Mouse (Mus musculus): ENCODE results near the gene Chst15. TPM values are rescaled to one million over a fixed set of nuclear protein-coding genes. Genes with fewer than 3 reads are reported as not detected.

Gene Chst15
- polyA plus RNA-seq, 1 experiment from 2014 or later: 2.4 TPM

DNA sequence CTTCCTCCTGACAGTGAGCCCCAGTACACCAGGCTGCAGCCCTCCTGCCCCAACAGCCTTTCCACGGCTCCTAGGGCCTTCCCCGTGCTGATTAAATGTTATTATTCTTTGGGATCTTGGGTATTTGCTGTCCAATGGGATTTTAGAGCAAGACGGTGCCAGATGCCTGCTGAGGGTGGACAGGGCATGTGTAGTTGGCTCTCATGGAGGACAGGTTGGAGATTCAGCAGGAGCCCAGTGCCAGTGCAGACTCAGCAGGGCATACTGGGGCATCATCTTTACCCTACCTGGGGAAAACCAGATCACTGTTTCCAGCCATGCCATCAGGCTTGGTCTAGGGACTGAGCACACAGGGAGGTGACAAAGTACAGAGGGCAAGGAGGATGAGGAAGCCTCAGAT lies 86.1 kb downstream of the Chst15 start:
- Histone ChIP-seq H3K4me1 (ENCODE audit: control insufficient read depth, insufficient read depth, low read length) (no peaks in the 10 kb centered on the region), H3K9ac (ENCODE audit: low read depth, low read length) (no peak overlapping the region), H3K9me3 (replicated peaks; ENCODE audit: control insufficient read depth, low read length) (no peaks in the 10 kb centered on the region), H3K27me3 (ENCODE audit: control insufficient read depth, insufficient read depth, low read length) (no peaks in the 10 kb centered on the region), H3K36me3 (ENCODE audit: control insufficient read depth, insufficient read depth, low read length) (no peaks in the 10 kb centered on the region), H3K4me2 (no peak overlapping the region), H3K27ac (ENCODE audit: low read depth, low read length) (no peak overlapping the region), H3K4me3 (ENCODE audit: low read depth, low read length) (no peak overlapping the region)
- 72% methylated on average over 3 of the region's 3 CpGs for WGBS (ENCODE audit: insufficient replicate concordance)
- no peak for ATAC-seq (replicated peaks; ENCODE audit: insufficient number of reproducible peaks, low FRiP score, low TSS enrichment)

DNA sequence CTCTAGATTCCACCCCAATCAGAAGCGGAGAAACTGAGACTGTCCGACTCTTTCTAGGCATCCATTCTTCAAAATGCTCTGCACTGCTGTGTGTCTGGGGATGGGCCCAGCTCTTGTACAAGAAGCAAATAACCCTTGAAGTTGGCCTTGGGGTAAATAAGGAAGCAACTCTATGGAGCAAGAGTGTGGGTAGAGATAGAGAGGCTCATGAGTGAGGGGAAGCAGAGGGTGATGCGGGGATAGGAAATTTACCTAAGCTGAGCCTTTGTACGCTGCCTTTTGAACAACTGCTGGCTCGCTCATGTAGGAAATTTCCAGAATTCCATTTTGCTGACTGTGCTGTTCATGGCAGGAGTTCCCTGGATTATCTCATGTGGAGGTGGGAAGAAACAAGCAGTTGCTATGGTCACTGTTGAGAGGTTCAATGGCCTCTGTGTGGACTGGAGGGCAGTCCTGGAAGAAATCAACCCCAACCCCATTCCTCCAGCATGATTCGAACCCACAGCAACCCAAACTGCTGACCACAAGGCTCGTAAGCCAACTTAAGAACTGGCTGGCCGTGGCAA lies 89.9 kb downstream of the Chst15 start:
- H3K4me3 ChIP-seq (ENCODE audit: low read depth, low read length): no peak overlapping the region
- no peaks in the 10 kb centered on the region for H3K9me3 ChIP-seq (replicated peaks; ENCODE audit: control insufficient read depth, low read length)
- ATAC-seq (replicated peaks; ENCODE audit: insufficient number of reproducible peaks, low FRiP score, low TSS enrichment): no peak
- no peak overlapping the region for H3K4me2 ChIP-seq
- H3K27me3 ChIP-seq (ENCODE audit: control insufficient read depth, insufficient read depth, low read length): peaks cover 5% of the 10 kb centered on the region; the same call in 1 of the 2 replicates
- no peak overlapping the region for H3K9ac ChIP-seq (ENCODE audit: low read depth, low read length)
- H3K36me3 ChIP-seq (ENCODE audit: control insufficient read depth, insufficient read depth, low read length): no peaks in the 10 kb centered on the region
- no peaks in the 10 kb centered on the region for H3K4me1 ChIP-seq (ENCODE audit: control insufficient read depth, insufficient read depth, low read length)
- 70% methylated on average over 8 of the region's 8 CpGs for WGBS (ENCODE audit: insufficient replicate concordance)
- no peak overlapping the region for H3K27ac ChIP-seq (ENCODE audit: low read depth, low read length)

DNA sequence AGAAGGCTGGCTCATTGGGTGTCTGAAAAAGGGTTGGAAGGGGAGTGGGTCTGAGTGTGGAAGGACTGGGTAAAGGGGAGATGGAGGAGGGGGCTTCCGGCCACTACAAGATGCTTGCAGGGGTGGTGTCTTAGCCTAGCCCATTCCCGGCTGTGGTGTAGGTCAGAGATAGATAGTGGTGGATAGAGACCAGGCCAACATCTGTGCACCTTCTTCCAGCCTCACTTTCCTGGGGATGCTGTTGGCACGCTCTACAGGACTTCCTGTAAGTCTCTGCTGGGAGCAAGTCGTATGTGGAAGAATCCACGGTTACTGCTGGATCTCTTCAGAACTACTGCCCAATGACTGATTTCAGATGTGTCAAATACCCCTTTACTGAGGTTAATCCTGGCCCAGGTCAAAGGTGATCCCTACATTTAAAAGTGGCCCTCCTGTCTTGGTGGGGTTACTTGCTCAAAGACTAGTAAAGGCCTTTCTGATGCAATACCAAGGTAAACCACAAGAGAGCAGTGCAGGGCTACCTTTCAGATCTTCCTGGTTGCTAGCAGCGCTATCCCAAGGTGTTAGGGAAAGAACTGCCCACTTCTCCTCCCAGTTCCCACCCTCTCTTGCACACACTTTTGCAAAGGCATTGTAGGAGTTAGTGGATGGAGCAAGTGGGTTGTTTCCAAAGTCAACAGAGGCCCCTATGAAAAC lies 90.5 kb downstream of the Chst15 start:
- Histone ChIP-seq H3K36me3 (ENCODE audit: control insufficient read depth, insufficient read depth, low read length) (no peaks in the 10 kb centered on the region), H3K27ac (ENCODE audit: low read depth, low read length) (no peak overlapping the region), H3K4me2 (no peak overlapping the region), H3K4me3 (ENCODE audit: low read depth, low read length) (no peak overlapping the region), H3K27me3 (ENCODE audit: control insufficient read depth, insufficient read depth, low read length) (peaks cover 5% of the 10 kb centered on the region; the same call in 1 of the 2 replicates), H3K9me3 (replicated peaks; ENCODE audit: control insufficient read depth, low read length) (no peaks in the 10 kb centered on the region), H3K4me1 (ENCODE audit: control insufficient read depth, insufficient read depth, low read length) (no peaks in the 10 kb centered on the region), H3K9ac (ENCODE audit: low read depth, low read length) (no peak overlapping the region)
- WGBS (ENCODE audit: insufficient replicate concordance): 58% methylated on average over 6 of the region's 6 CpGs
- no peak; the same call in 1 of the 2 replicates for ATAC-seq (replicated peaks; ENCODE audit: insufficient number of reproducible peaks, low FRiP score, low TSS enrichment)

DNA sequence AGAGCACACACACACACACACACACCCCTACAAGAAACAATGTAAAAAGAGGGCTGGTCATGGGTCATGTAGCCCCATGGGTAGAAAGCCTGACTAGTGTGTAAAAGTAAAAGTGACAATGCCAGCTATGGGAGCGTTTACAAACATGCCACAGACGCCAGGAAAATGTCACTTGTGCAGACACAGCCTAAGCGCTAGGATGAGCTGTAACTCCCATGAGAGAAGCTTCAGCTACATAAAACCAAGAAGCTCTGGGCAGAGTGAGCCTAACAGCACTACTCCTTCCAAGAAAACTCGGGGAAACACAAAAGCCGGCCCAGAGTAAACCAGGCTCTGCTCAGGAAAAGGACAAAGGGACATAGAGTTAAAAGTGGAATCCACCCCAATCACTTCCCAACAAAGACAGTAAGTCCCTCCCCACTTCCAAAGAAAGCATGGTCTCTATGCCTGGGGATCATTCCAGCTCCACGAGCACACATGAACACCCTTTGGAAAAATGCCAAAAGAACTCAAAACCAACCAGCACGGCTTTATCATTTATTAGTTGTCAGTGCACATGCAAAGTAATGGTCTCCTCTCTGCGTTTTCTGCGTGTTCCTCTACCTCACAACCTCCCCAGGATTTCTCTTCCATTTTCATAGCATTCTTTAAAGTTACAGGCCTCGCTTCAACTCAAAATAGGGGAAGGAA lies 93.4 kb downstream of the Chst15 start:
- no peak overlapping the region for H3K4me2 ChIP-seq
- no peaks in the 10 kb centered on the region for H3K9me3 ChIP-seq (replicated peaks; ENCODE audit: control insufficient read depth, low read length)
- H3K4me3 ChIP-seq (ENCODE audit: low read depth, low read length): no peak overlapping the region
- no peak overlapping the region for H3K9ac ChIP-seq (ENCODE audit: low read depth, low read length)
- WGBS (ENCODE audit: insufficient replicate concordance): 61% methylated on average over 10 of the region's 10 CpGs
- peaks cover 5% of the 10 kb centered on the region; the same call in 1 of the 2 replicates for H3K27me3 ChIP-seq (ENCODE audit: control insufficient read depth, insufficient read depth, low read length)
- H3K36me3 ChIP-seq (ENCODE audit: control insufficient read depth, insufficient read depth, low read length): no peaks in the 10 kb centered on the region
- H3K27ac ChIP-seq (ENCODE audit: low read depth, low read length): no peak overlapping the region
- no peak for ATAC-seq (replicated peaks; ENCODE audit: insufficient number of reproducible peaks, low FRiP score, low TSS enrichment)
- H3K4me1 ChIP-seq (ENCODE audit: control insufficient read depth, insufficient read depth, low read length): no peaks in the 10 kb centered on the region

DNA sequence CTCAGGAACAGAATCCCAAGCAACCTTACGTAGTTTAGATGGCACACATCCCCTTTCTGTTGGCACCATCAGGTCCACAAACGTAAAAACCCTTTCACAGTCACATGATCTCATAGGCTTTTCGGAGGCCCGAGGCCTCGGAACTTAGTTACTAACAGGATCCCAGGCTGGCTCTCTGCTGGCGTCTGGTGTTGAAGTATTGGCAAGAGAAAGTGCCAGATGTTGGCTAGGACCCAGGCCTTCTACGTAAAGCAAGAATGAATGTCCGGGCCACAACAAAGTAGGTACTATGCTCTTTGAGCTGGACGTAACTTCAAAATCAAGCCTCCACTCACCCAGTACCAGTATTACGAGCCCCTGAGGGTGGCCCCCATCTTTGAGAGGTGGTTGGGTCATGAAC lies 103.0 kb downstream of the Chst15 start:
- Histone ChIP-seq H3K27me3 (ENCODE audit: control insufficient read depth, insufficient read depth, low read length) (no peaks in the 10 kb centered on the region), H3K4me2 (no peak overlapping the region), H3K9ac (ENCODE audit: low read depth, low read length) (no peak overlapping the region), H3K4me3 (ENCODE audit: low read depth, low read length) (no peak overlapping the region), H3K4me1 (ENCODE audit: control insufficient read depth, insufficient read depth, low read length) (no peaks in the 10 kb centered on the region), H3K36me3 (ENCODE audit: control insufficient read depth, insufficient read depth, low read length) (no peaks in the 10 kb centered on the region), H3K9me3 (replicated peaks; ENCODE audit: control insufficient read depth, low read length) (no peaks in the 10 kb centered on the region), H3K27ac (ENCODE audit: low read depth, low read length) (no peak overlapping the region)
- ATAC-seq (replicated peaks; ENCODE audit: insufficient number of reproducible peaks, low FRiP score, low TSS enrichment): no peak
- 74% methylated on average over 10 of the region's 10 CpGs for WGBS (ENCODE audit: insufficient replicate concordance)

DNA sequence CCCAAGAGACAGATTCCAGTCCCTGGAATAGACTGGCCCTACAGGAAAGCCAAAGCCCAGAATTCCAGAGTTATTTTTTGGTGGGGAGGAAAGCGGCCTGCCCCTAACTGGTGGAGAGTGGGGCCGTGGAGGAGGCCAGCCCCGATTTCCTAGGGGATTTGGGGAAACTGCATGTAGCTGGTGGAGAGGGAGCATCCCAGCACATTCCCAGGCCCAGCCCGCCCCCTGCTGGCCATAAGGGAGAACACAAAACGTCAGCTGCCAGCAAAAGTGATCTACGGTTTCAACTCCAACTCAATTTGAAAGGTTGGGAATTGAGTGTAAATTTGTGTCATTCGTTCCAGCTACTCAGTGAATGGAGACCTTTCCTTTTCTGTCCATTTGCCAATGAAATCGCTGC lies 103.6 kb downstream of the Chst15 start:
- Histone ChIP-seq H3K4me3 (ENCODE audit: low read depth, low read length) (no peak overlapping the region), H3K9me3 (replicated peaks; ENCODE audit: control insufficient read depth, low read length) (no peaks in the 10 kb centered on the region), H3K4me1 (ENCODE audit: control insufficient read depth, insufficient read depth, low read length) (no peaks in the 10 kb centered on the region), H3K27ac (ENCODE audit: low read depth, low read length) (no peak overlapping the region), H3K9ac (ENCODE audit: low read depth, low read length) (no peak overlapping the region), H3K4me2 (no peak overlapping the region), H3K27me3 (ENCODE audit: control insufficient read depth, insufficient read depth, low read length) (no peaks in the 10 kb centered on the region), H3K36me3 (ENCODE audit: control insufficient read depth, insufficient read depth, low read length) (no peaks in the 10 kb centered on the region)
- no peak for ATAC-seq (replicated peaks; ENCODE audit: insufficient number of reproducible peaks, low FRiP score, low TSS enrichment)
- 7% methylated on average over 8 of the region's 8 CpGs for WGBS (ENCODE audit: insufficient replicate concordance)

DNA sequence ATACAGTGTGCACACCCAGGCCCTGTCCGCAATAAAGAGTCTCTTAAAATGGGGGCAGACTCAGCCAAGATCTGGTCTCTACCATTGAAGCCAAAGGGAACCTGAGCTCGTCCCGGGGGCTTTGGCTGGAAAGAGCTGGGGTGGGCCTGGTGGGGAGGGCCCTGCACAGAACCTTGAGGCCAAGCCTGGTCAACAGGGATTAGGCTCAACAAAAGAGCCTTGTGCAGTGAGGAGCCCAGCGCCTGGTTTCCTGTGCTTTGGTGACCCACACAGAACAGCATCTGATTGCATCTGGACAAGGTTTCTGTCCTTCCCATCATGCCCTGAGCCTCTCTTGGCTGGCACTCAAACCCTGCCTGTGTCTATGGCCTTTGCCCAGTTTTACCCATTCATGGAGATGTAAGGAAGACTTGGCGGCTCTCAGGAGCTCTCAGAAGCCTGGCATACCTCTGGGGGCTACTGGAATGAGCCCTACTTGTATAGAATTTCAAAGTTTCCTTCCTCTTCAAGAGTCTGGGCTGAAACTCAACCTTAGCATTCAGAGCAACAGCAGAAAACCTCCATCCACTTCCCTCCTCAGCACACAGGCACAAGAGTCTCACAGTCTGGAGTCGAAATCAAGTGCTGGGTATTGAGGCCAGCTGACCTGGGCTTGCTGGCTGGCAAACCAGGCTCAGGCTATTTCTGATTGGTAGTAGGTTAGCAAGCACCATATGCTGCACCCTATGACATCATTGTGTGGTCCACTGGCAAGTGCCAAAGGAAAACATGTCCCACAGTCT lies 104.9 kb downstream of the Chst15 start:
- Histone ChIP-seq H3K4me1 (ENCODE audit: control insufficient read depth, insufficient read depth, low read length) (no peaks in the 10 kb centered on the region), H3K4me3 (ENCODE audit: low read depth, low read length) (no peak overlapping the region), H3K9me3 (replicated peaks; ENCODE audit: control insufficient read depth, low read length) (no peaks in the 10 kb centered on the region), H3K4me2 (no peak overlapping the region), H3K27me3 (ENCODE audit: control insufficient read depth, insufficient read depth, low read length) (no peaks in the 10 kb centered on the region), H3K36me3 (ENCODE audit: control insufficient read depth, insufficient read depth, low read length) (no peaks in the 10 kb centered on the region), H3K27ac (ENCODE audit: low read depth, low read length) (no peak overlapping the region), H3K9ac (ENCODE audit: low read depth, low read length) (no peak overlapping the region)
- no peak for ATAC-seq (replicated peaks; ENCODE audit: insufficient number of reproducible peaks, low FRiP score, low TSS enrichment)
- 88% methylated on average over 6 of the region's 6 CpGs for WGBS (ENCODE audit: insufficient replicate concordance)

DNA sequence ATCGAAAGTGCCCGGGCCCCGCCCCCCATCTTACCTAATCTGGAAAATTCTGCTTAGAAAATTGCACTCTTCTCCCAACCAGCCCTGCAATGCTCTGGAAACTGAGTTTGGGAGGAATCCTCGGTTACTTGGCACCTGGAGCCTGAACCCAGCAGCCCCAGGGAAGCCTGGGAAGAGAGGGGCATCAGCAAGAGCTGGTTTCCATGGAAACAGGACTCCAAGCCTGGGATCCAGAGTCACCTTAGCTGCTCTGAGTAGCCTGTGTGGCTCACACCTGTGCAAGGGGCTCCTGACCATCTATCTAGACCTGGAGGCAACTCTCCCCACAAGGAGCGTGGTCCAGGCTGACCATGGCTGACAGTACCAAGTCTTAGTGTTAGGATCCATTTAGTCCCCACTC lies 106.4 kb downstream of the Chst15 start:
- 73% methylated on average over 5 of the region's 5 CpGs for WGBS (ENCODE audit: insufficient replicate concordance)
- H3K36me3 ChIP-seq (ENCODE audit: control insufficient read depth, insufficient read depth, low read length): no peaks in the 10 kb centered on the region
- no peaks in the 10 kb centered on the region for H3K9me3 ChIP-seq (replicated peaks; ENCODE audit: control insufficient read depth, low read length)
- ATAC-seq (replicated peaks; ENCODE audit: insufficient number of reproducible peaks, low FRiP score, low TSS enrichment): no peak
- H3K4me3 ChIP-seq (ENCODE audit: low read depth, low read length): no peak overlapping the region
- H3K27ac ChIP-seq (ENCODE audit: low read depth, low read length): no peak overlapping the region
- no peak overlapping the region for H3K4me2 ChIP-seq
- H3K9ac ChIP-seq (ENCODE audit: low read depth, low read length): no peak overlapping the region
- no peaks in the 10 kb centered on the region for H3K4me1 ChIP-seq (ENCODE audit: control insufficient read depth, insufficient read depth, low read length)
- no peaks in the 10 kb centered on the region for H3K27me3 ChIP-seq (ENCODE audit: control insufficient read depth, insufficient read depth, low read length)
